Mouse (Mus musculus) urinary bladder, postnatal 4 days (tissue): ENCODE measurements around the gene Klhl10.

ENCODE experiments used
- DNase-seq, 2 experiments: peaks; one replicate each; pipeline ENCODE4 v3.0.0; 2021 to 2022; ENCODE audit warnings: low spot score in 2 of 2

Gene Klhl10

GRCm38 (mm10) chr11:100441797-100442196 lies at the start of gene Klhl10, which contains the start of gene Nt5c3b:
Gene Klhl10 (plus strand): TSS chr11:100441917.
Gene Nt5c3b (minus strand): TSS chr11:100441808.
- DNase-seq, result no peak

DNA sequence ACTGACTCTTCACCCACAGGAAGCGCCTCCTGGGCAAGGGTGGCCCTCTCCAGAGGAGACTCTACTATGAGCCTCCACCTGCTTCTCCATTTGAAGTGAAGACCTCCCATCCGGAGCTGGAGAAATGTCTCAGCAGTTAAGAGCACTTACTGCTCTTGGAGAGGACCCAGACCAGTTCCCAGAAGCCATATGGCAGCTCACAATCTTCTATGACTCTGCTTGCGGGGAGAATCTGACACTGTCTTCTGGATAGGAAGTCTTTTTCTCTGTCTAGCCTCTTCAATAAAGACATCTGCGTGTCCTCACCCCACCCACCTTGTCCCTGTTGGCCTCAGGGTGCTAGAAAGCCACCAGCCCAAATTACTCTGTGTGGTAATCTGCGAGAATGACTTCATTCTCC lies 48.8 kb upstream of the Klhl10 start:
- no peak for DNase-seq

GRCm38 (mm10) chr11:100393733-100394132 lies 48.0 kb upstream of the Klhl10 start:
- DNase-seq, result no peak

- DNase-seq, result no peak
Observed at GRCm38 (mm10) chr11:100394353-100395074, 47.2 kb upstream of the Klhl10 start.

DNA sequence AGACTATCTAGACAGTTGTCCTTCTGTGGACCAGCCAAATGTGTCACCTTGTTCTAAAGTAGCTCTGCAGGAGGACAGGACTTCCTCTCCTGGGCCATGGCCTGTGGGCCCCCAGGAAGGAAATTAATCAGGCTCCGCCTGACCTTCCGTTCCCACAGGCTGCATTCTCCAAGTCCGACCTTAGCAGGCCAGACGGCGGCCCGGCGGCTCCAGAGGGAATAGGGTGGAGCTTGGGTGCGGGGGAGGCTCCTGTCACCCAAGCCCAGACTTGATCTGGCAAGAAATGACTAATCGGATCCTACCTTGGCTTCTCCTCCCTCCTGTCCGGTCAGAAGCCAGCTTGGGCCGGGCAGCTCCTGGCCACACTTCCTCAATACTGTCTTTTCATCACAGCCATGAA lies 46.5 kb upstream of the Klhl10 start:
- peak in 1 of 2 experiments; percentile 71 for DNase-seq

- DNase-seq, result peak in 1 of 2 experiments; percentile 33
Observed at GRCm38 (mm10) chr11:100395861-100396631, 45.7 kb upstream of the Klhl10 start.

DNA sequence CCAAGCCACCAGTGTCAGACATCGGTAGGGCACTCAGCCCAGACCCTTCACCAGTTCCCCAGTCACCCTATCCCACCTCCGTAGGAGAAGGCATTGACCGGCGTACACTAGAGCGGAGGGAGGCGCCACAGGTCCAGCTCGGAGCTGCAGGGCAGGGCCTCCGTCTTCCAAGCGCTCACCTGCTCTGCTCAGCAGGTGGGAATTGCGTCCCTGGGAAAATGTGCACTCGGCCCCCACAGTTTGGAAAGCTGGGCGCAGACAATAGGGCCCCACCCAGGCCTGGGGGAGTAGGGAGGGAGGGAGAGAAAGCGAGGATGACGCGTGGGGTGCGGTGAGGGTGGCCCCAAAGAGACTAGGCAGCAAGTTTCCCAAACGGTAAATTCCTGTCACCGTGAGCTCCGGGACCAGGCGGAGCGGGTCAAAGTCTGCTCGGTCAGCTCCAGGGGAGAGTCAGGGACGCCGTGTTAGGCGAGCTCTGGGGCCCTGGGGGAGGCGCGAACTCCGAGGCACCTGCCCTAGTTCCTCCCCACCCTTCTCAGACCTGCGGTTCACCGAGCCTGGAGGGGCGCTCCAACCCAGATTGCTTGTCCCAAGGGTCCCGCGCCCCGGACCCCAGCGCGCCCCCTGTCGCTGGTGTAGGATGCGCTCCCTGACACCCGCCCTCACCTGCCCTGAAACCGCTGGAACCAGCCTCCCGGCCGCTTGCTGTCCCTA lies 44.7 kb upstream of the Klhl10 start:
- no peak for DNase-seq

DNA sequence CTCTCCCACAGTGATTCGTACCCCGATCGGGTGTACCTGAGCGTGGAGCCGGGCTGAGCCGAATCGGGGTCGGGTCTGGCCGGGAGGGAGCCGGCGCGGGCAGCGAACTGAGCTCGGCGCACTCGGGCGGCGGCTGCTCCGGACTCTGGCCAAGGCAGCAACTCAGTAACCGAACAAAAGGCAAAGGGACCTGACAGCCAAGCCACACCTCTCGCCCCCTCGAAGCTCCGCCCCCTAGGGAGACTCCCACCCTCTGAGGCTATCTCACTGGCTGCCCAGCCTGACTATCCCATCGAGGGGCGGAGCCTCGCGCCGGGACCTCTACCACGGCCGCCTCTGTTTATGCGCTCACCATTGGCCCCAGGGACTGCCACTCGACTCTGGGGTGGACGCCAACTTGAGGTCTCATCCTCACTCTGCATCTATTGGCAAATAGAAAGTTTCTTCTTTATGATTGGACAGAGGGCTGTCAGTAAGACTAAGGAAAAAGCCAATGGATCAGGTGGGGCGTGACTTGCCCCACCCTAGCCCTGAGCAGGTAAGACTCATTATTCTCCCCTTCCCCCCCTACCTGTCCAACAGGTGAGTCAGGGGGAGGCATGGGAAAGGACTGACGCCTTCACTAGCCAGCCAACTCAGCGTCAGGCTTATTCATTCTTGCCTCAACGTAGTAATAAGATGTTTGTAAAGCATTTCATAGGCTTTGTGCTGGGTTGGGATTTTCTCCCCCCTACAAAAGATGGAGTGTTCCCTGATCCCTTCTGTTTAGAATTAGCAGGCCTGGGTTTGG lies 43.9 kb upstream of the Klhl10 start, which contains the start of gene Jup:
Gene Jup, minus strand, starts transcription at position 164 of the 790 bp plus-strand sequence.
- DNase-seq, result peak; percentile 99 to 100

- no peak for DNase-seq
Observed at GRCm38 (mm10) chr11:100398517-100398916, 43.2 kb upstream of the Klhl10 start.

DNA sequence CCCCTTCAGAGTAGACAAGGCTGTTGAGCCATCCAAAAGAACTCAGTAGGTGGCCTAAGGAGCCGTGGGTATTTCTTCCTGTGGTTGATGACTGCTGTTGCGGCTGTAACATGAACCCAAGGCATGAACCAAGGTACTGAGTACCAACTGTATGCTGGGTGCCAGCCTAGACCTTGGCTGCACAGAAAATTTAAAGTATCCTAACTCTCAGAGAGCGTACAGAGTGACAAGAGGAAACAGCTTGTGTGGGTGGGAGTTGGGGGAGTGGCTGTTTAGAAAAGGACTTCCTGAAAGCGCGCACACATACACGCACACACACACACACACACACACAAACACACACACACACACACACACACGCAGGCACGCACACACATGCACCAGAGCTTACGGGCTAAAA lies 42.4 kb upstream of the Klhl10 start:
- DNase-seq, result no peak

DNA sequence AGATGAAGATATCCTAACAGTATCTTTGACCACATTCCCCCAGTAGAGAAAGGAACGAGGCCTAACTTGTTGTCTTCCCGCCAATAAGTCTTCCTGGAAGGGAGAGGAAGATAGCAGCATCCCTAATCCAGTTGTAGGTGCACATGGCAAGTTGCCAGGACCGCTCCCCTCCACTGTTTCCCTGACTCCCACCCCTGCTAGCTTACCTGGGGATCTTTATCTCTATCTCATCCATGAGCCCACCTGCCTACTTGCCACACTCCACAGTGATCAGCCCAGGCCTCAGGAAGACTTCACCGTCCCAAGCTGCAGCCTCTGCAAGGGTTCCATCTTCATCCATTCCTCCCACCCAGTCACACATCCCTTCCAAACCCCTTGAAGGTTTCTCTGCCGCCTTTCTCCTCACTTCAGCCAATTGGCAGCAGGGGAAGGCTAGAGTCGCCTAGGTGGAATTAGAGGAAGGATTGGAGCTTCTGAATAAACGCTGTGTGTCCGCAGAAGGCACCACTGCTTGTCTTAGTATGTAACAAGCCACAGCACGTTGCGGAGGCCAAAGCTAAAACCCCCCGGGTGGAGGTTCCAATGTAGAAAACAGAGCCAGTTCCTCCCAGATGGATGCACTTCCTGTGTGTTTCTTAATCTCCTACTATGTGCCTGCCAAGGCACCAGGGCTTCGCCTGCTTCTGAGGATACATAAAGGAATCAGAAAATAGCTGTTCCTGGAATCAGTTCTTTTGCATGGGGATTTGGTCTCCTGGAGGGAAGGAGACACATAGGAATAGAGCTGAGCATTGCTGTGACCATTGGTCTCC lies 41.8 kb upstream of the Klhl10 start:
- DNase-seq, result no peak

DNA sequence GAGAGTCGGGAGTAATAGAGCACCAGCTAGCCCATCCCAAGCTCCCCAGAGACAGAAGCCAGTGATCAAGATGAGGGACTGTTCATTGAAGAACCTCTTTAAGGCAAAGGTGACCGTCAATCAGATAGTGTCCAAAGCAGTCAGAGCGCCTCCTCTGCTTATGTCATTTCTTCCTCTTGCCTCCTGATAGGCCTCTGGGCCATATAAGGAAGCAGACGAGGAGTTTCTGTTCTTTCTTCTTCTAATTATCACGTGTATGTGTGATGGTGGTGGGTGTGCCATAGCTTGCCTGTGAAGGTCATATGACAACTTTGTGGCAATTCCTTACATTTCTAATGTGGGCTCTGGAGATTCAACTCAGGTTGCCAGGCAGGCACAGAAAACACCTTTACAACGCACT lies 40.9 kb upstream of the Klhl10 start:
- DNase-seq, result no peak

DNA sequence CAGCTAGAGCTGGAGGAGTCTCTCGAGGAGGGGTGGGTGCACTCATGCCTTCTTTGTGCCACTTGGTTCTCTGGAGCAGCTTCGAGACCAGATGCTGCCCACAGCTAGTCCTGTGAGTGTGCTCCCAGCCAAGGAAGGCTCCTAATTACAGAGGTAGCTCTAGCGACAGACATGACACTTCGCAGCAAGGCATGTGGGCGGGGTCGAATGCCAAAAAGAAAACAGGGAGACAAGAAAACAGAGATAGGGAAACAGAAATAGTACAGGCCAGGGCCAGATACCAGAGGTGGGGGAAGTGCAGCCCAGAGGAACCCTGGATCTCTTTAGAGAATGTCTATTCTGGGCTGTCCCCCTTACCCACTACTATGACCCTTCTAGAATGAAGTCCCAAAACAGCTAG lies 39.5 kb upstream of the Klhl10 start:
- DNase-seq, result no peak

- no peak for DNase-seq
Observed at GRCm38 (mm10) chr11:100402682-100403081, 39.0 kb upstream of the Klhl10 start.

DNA sequence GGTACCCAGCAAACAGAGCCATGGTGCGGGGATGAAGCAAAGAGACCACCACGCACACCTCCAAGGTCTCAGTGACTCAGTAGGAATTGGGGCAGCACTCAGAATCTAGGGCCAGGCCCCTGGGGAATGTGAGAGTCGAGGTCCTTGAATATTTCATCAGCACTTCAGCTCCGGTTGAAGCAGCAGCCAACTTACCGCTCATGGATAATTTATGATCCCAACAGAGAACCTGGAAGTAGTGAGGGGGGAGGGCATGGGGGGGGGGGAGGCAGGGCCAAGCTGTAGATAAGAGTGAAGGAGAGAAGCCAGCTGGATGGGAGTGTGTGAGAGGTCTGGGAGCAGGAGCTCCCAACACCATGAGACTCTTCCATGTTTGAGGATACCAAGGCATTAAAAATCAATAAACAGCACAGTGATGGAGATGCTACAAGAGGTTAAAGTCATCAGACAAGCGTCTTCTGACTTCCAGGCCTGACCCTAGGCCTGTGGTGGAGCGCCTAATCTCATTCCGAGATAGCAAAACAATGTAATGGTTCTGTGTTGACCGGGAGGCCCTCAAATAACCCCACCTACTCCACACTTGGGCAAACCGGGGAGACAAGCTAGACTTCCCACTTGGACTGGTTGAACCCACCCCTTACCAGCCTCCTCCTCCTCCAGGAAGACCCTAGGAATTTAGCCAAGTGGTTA lies 38.1 kb upstream of the Klhl10 start:
- DNase-seq, result no peak

DNA sequence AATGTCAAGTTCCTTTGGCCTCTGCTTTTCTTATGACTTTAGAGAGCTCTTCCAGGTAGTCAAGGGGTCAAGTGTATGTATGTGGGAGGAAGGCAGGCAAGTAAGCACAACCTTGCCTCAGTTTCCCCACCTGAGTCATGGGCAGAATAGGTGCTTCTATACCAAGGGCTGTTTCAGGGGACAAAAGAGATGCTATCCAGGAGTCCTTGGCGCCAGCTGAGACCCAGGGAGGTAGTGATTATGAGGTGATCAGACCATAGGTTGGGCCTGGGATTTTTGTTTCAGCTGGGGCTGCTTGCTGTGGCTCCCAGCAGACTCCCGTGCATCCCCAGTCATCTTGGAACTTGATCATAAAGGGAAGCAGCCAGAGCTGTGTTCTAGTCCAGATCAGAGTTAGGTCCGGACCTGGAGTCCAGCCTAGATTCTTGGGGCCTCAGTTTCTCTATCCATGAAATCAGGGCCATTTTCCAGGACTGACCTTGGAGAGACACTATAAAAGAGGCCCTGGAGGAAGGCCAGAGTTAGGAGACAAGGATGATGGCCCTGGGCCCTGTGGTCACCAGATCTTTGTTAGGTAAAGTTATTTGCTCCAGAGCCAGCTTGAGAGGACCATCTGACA lies 37.2 kb upstream of the Klhl10 start:
- no peak for DNase-seq

GRCm38 (mm10) chr11:100406273-100406672 lies 35.4 kb upstream of the Klhl10 start:
- DNase-seq, result peak in 1 of 2 experiments; percentile 46

DNA sequence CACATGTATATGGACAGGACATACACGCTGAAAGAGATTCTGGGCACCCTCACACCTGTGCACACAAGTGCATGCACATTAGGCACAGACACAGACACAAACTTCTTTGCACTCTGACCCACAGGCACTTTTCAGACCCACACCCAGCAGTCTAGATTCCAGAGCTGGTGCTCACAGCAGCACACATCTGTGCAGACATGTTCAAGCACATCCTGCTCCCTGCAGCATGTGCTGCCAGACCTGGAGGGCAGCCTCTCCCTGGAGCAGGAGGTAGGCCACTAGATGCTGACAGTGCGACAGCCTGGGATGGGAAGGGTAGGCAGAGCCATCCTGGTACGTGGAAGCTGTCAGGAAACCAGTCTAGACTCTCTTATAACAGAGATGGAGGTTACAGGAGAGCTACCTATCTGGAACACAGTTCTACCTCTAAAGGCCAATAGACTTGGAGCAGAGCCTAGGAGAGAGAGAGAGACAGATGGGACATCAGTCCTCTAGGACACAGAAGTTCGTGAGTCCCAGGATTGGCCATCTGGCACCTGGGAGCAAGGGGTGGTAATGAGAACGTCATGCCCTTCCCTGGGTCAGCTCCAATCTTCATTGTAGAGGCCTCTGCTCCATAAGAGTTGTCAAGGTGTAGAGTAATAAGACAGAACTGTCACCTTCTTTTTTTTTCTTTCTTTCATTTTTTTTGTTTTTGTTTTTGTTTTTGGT lies 34.6 kb upstream of the Klhl10 start:
- no peak for DNase-seq
